Mouse (Mus musculus): ENCODE results near the gene Saa4. TPM values are rescaled to one million over a fixed set of nuclear protein-coding genes. Genes with fewer than 3 reads are reported as not detected.
"Not testable (repeated sequence)": the region's sequence is repeated elsewhere in the genome, so short reads cannot be mapped to it uniquely, and the experiment has no call there.

The Saa4 gene
- polyA plus RNA-seq, 1 experiment from 2014 or later = not detected

DNA sequence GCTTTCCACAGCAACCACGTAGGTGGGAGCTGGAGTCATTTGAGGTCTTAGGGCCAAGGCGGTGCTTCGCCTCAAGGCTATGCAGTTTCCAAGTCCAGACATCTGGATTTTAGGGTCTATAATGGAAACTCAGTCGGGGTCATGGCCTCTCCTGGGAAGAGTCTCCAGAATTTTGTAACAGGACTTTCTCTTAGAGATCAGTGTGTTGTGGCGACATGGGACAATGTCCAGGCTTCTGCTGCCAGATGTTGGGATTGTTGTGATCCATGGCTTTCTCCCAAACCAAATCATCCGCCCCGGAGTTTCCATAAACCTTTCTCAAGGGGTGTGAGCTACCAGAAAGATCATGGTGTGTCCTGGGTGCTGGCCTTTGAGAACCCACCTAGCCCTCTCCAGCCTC, 14.0 kb upstream of the Saa4 start:
- no peak overlapping the region for H3K27ac ChIP-seq (ENCODE audit: low read length)
- no peaks in the 10 kb centered on the region for H3K27me3 ChIP-seq (ENCODE audit: control insufficient read depth, insufficient read depth, low read depth, low read length)
- WGBS = 67% methylated on average over 7 of the region's 7 CpGs
- no peak overlapping the region for H3K4me2 ChIP-seq (ENCODE audit: low read depth, low read length)
- H3K9ac ChIP-seq (ENCODE audit: low read length) = no peak overlapping the region
- no peak overlapping the region for H3K4me3 ChIP-seq (ENCODE audit: low read length)
- ATAC-seq (ENCODE audit: low read depth) = peak; percentile 51
- no peaks in the 10 kb centered on the region for H3K36me3 ChIP-seq (ENCODE audit: control insufficient read depth, insufficient read depth, low read length)
- no peaks in the 10 kb centered on the region for H3K9me3 ChIP-seq (ENCODE audit: control insufficient read depth, low read length)
- H3K4me1 ChIP-seq (replicated peaks; ENCODE audit: control insufficient read depth, insufficient read depth, low read length) = no peaks in the 10 kb centered on the region; the same call in 1 of the 2 replicates

DNA sequence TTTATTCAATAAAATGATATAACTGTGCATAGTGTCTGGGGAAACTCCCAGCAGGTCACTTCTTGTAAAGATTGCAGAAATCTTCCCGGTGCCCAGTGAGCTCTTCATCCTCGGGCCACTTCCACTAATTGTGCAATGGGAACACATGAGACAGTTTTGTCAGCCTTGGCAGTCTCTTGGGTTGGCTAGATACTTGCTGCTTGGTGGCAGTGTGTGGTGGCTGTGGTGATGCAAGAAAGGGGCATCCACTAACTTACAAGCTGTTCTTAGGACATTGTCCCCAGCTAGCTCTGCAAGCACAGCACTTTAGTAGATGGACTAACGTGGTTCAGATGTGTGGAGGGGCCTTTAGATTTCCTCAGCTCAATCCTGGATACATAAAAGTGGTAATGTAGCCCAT, 13.4 kb upstream of the Saa4 start:
- H3K4me2 ChIP-seq (ENCODE audit: low read depth, low read length) = no peak overlapping the region
- H3K27me3 ChIP-seq (ENCODE audit: control insufficient read depth, insufficient read depth, low read depth, low read length) = no peaks in the 10 kb centered on the region
- H3K9ac ChIP-seq (ENCODE audit: low read length) = no peak overlapping the region
- no peak overlapping the region for H3K4me3 ChIP-seq (ENCODE audit: low read length)
- no peaks in the 10 kb centered on the region for H3K9me3 ChIP-seq (ENCODE audit: control insufficient read depth, low read length)
- ATAC-seq (ENCODE audit: low read depth) = no peak
- no peak overlapping the region for H3K27ac ChIP-seq (ENCODE audit: low read length)
- 79% methylated on average over 3 of the region's 3 CpGs for WGBS
- no peaks in the 10 kb centered on the region for H3K36me3 ChIP-seq (ENCODE audit: control insufficient read depth, insufficient read depth, low read length)
- no peaks in the 10 kb centered on the region; the same call in 1 of the 2 replicates for H3K4me1 ChIP-seq (replicated peaks; ENCODE audit: control insufficient read depth, insufficient read depth, low read length)

DNA sequence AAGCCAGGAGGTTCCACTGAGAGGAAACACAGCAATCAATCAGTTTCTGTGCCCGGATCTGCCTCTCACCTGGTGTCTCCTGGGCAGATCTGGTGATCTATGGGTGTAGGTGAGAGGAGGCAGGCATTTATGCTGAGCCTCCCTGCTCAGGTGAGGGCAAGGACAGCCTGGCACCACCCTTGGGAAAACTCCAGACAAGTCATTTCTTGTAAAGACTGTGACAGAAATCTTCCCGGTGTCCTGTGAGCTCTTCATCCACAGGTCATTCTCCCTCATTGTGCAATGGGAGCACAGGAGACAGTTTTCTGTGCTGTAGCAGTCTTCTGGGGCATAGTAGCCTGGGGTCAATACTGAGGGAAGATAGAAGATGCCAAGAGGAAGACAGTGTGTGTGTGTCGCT, 10.5 kb upstream of the Saa4 start, which contains the start of gene Saa1:
Gene Saa1, minus strand, starts transcription at position 101 of the 400 bp plus-strand sequence.
- H3K4me2 ChIP-seq (ENCODE audit: low read depth, low read length); H3K36me3 ChIP-seq (ENCODE audit: control insufficient read depth, insufficient read depth, low read length); H3K9me3 ChIP-seq (ENCODE audit: control insufficient read depth, low read length); ATAC-seq (ENCODE audit: low read depth); H3K9ac ChIP-seq (ENCODE audit: low read length); H3K27me3 ChIP-seq (ENCODE audit: control insufficient read depth, insufficient read depth, low read depth, low read length); H3K27ac ChIP-seq (ENCODE audit: low read length); H3K4me3 ChIP-seq (ENCODE audit: low read length); H3K4me1 ChIP-seq (replicated peaks; ENCODE audit: control insufficient read depth, insufficient read depth, low read length): not testable (repeated sequence)
- WGBS = 57% methylated on average over 3 of the region's 3 CpGs

DNA sequence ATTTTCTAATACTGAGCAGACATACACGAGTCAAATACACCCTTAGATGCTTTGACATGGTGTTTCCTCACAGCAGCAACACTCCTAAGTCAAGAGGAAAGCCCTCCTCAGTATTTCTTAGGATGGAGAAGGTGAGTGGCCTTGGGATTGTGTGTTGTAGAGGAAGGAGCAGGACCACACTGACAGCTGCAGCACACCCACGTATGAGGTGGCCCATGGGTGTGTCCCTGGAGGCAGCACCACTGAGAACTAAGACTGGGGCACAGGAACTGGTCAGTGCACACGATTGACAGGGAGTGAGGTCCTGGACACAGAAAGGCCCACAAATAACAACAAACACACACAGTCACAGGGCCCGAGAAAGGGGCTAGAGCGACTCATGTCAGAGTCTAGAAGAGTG, 7.6 kb upstream of the Saa4 start:
- H3K27me3 ChIP-seq (ENCODE audit: control insufficient read depth, insufficient read depth, low read depth, low read length); H3K4me3 ChIP-seq (ENCODE audit: low read length); H3K4me1 ChIP-seq (replicated peaks; ENCODE audit: control insufficient read depth, insufficient read depth, low read length); H3K9ac ChIP-seq (ENCODE audit: low read length); H3K4me2 ChIP-seq (ENCODE audit: low read depth, low read length); H3K36me3 ChIP-seq (ENCODE audit: control insufficient read depth, insufficient read depth, low read length); H3K27ac ChIP-seq (ENCODE audit: low read length); ATAC-seq (ENCODE audit: low read depth); H3K9me3 ChIP-seq (ENCODE audit: control insufficient read depth, low read length): not testable (repeated sequence)
- WGBS = 60% methylated on average over 5 of the region's 5 CpGs

DNA sequence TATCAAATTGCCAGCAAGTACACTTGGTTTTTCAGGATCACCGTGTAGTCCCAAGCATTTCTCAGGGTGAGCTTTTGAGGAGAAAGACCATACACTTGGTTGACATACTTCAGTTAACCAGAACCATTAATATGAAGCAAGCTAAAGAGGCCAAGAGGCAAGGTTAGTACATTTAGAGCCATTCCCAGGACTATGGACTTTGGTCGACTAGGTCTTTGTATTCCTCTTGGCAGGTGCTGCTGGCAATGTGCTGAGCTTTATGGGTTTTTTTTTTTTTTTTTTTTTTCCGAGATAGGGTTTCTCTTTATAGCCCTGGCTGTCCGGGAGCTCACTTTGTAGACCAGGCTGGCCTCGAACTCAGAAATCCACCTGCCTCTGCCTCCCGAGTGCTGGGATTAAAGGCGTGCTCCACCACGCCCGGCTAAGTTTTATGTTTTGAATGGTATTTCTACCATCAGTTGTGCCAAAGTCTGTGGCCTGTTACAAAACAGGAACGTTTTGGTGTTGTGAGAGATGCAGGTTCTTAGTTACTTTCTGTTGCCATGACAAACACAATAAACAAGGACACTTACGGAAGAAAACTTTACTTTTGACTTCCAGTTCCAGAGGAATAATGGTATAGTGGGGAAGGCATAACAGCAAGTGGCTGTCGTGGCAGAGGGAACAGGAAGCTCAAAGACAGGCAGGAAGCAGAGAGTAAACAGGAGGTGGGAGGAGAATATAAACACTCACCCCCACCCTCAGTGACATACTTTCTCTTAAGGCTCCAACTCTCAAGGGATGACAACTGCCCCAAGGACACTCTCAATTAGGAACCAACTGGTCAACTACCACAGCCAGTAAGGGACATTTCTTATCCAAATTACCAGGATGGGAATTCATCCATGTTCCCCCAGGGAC, 6.4 kb upstream of the Saa4 start:
- Histone ChIP-seq H3K27me3 (ENCODE audit: control insufficient read depth, insufficient read depth, low read depth, low read length) (no peaks in the 10 kb centered on the region), H3K27ac (ENCODE audit: low read length) (no peak overlapping the region), H3K36me3 (ENCODE audit: control insufficient read depth, insufficient read depth, low read length) (no peaks in the 10 kb centered on the region), H3K4me1 (replicated peaks; ENCODE audit: control insufficient read depth, insufficient read depth, low read length) (no peaks in the 10 kb centered on the region), H3K9me3 (ENCODE audit: control insufficient read depth, low read length) (no peaks in the 10 kb centered on the region), H3K4me2 (ENCODE audit: low read depth, low read length) (no peak overlapping the region), H3K4me3 (ENCODE audit: low read length) (no peak overlapping the region), H3K9ac (ENCODE audit: low read length) (no peak overlapping the region)
- 66% methylated on average over 12 of the region's 12 CpGs for WGBS
- no peak for ATAC-seq (ENCODE audit: low read depth)

DNA sequence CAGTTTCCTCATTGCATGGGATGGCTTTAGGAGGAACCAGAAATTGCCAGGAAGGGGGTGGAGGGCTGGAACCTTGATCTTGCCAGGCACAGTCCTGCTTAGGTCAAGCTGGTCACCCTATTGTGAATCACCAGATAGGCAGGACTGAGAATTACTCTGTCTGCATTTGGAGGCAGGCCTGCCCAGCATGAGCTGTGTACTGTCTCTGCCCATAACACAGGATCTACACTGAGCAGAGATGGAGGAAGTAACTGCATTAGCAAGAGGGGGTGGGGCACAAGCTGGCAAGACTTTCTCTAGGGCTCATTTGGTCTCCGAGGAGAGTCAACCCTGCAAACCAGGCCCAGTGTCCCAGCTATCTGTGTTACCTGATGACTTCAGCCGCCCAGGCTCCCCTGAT, 2.6 kb upstream of the Saa4 start:
- Histone ChIP-seq H3K9me3 (ENCODE audit: control insufficient read depth, low read length) (no peaks in the 10 kb centered on the region), H3K27me3 (ENCODE audit: control insufficient read depth, insufficient read depth, low read depth, low read length) (no peaks in the 10 kb centered on the region), H3K9ac (ENCODE audit: low read length) (no peak overlapping the region), H3K36me3 (ENCODE audit: control insufficient read depth, insufficient read depth, low read length) (no peaks in the 10 kb centered on the region), H3K4me3 (ENCODE audit: low read length) (no peak overlapping the region), H3K27ac (ENCODE audit: low read length) (no peak overlapping the region), H3K4me2 (ENCODE audit: low read depth, low read length) (no peak overlapping the region), H3K4me1 (replicated peaks; ENCODE audit: control insufficient read depth, insufficient read depth, low read length) (no peaks in the 10 kb centered on the region)
- 69% methylated on average over 2 of the region's 2 CpGs for WGBS
- no peak for ATAC-seq (ENCODE audit: low read depth)

DNA sequence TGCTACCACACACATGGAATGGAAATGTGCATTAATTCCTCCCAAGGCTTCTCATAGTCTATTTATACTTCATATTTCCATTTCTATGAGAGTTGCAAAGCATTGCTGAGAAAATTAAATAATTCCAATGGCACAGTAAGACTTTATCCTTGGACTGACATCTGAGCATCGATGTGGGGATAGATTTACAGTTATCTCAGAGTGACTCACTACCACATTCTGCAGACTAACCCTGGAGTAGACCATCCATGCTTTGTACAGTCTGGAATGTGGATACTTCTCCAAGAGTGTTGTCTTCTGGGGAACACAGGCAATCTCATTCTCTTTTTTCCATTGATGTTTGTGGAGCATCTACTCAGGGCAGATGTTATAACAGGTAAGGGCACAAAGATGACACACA, 4.8 kb downstream of the Saa4 start:
- no peaks in the 10 kb centered on the region for H3K9me3 ChIP-seq (ENCODE audit: control insufficient read depth, low read length)
- no peak overlapping the region for H3K4me3 ChIP-seq (ENCODE audit: low read length)
- ATAC-seq (ENCODE audit: low read depth) = no peak
- 81% methylated on average over 1 of the region's 1 CpGs for WGBS
- no peak overlapping the region for H3K27ac ChIP-seq (ENCODE audit: low read length)
- no peaks in the 10 kb centered on the region for H3K4me1 ChIP-seq (replicated peaks; ENCODE audit: control insufficient read depth, insufficient read depth, low read length)
- no peak overlapping the region for H3K4me2 ChIP-seq (ENCODE audit: low read depth, low read length)
- no peak overlapping the region for H3K9ac ChIP-seq (ENCODE audit: low read length)
- no peaks in the 10 kb centered on the region for H3K27me3 ChIP-seq (ENCODE audit: control insufficient read depth, insufficient read depth, low read depth, low read length)
- no peaks in the 10 kb centered on the region for H3K36me3 ChIP-seq (ENCODE audit: control insufficient read depth, insufficient read depth, low read length)

DNA sequence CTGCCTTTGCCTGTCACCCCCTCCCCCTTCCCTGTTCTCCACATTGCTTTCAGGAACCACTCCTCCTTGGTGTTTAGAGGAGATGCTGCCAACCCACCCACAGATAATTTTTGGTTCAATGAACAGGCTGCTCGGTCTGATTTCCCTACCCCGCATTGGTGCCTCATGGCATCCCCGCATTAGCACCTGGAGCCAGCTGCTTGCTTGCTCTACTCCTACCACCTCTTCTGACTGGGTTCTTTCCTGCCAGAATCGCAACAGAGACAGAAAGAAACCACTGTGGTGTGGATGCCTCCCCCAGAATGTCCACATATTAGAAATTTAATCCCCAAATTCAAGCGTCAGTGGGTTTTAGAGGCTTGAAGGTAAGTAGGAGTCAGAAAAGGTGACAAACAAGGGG, 8.0 kb downstream of the Saa4 start:
- Histone ChIP-seq H3K27me3 (ENCODE audit: control insufficient read depth, insufficient read depth, low read depth, low read length) (no peaks in the 10 kb centered on the region; the same call in 1 of the 2 replicates), H3K4me1 (replicated peaks; ENCODE audit: control insufficient read depth, insufficient read depth, low read length) (peaks cover 11% of the 10 kb centered on the region), H3K4me2 (ENCODE audit: low read depth, low read length) (no peak overlapping the region), H3K4me3 (ENCODE audit: low read length) (no peak overlapping the region), H3K9me3 (ENCODE audit: control insufficient read depth, low read length) (no peaks in the 10 kb centered on the region), H3K27ac (ENCODE audit: low read length) (no peak overlapping the region), H3K36me3 (ENCODE audit: control insufficient read depth, insufficient read depth, low read length) (no peaks in the 10 kb centered on the region), H3K9ac (ENCODE audit: low read length) (no peak overlapping the region)
- ATAC-seq (ENCODE audit: low read depth) = no peak
- WGBS = 69% methylated on average over 5 of the region's 5 CpGs

DNA sequence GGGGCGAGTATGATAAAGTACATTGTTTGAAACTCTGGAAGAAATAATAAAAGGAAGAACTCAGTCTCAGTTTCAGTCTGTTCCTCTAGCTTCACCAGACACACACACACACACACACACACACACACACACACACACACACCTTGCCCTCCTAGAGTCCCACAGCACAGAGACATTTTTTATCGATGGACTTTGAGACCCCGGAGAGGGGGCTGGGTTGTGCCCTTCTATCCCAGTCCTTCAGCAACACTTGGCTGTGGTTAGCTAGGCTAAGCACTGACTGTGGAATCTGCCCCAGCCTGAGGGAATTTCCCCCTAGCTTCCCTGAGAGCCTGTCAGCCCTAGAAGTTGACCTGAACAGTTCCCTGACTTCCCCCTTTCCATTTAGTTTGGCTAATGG, 8.6 kb downstream of the Saa4 start:
- H3K27ac ChIP-seq (ENCODE audit: low read length) = no peak overlapping the region
- H3K27me3 ChIP-seq (ENCODE audit: control insufficient read depth, insufficient read depth, low read depth, low read length) = no peaks in the 10 kb centered on the region; the same call in 1 of the 2 replicates
- no peak overlapping the region for H3K4me2 ChIP-seq (ENCODE audit: low read depth, low read length)
- peaks cover 17% of the 10 kb centered on the region for H3K4me1 ChIP-seq (replicated peaks; ENCODE audit: control insufficient read depth, insufficient read depth, low read length)
- no peaks in the 10 kb centered on the region for H3K9me3 ChIP-seq (ENCODE audit: control insufficient read depth, low read length)
- ATAC-seq (ENCODE audit: low read depth) = no peak
- no peak overlapping the region for H3K4me3 ChIP-seq (ENCODE audit: low read length)
- no peaks in the 10 kb centered on the region for H3K36me3 ChIP-seq (ENCODE audit: control insufficient read depth, insufficient read depth, low read length)
- H3K9ac ChIP-seq (ENCODE audit: low read length) = no peak overlapping the region
- WGBS = 77% methylated on average over 3 of the region's 3 CpGs

All from lung, embryonic 16.5 days (tissue).